Mouse (Mus musculus) myocyte (in vitro differentiated cells): ENCODE results near the gene Eif1.

ENCODE experiments used
- MAX ChIP-seq: IDR thresholded peaks from one replicate; pipeline ENCODE4 v1.6.1; 2011; ENCODE audit warnings: low read depth, mild to moderate bottlenecking, control low read depth
- MYOD1 ChIP-seq, 3 experiments: IDR thresholded peaks; one replicate each; pipeline ENCODE4 v1.6.1; 2011; ENCODE audit warnings: control low read depth in 2 of 3, low read depth in 2 of 3, mild to moderate bottlenecking in 2 of 3, moderate library complexity in 1 of 3; ENCODE audit not compliant: insufficient read length in 2 of 3, control insufficient read depth in 1 of 3
- POLR2A ChIP-seq: IDR thresholded peaks from one replicate; pipeline ENCODE4 v1.6.1; 2011; ENCODE audit warnings: low read depth, mild to moderate bottlenecking, control low read depth, moderate library complexity; ENCODE audit not compliant: insufficient read length
- REST ChIP-seq: IDR thresholded peaks from one replicate; pipeline ENCODE4 v1.6.1; 2011; ENCODE audit warnings: mild to moderate bottlenecking, control low read depth, moderate library complexity; ENCODE audit not compliant: insufficient read depth, insufficient read length
- SRF ChIP-seq: IDR thresholded peaks from one replicate; pipeline ENCODE4 v1.6.1; 2011; ENCODE audit warnings: low read depth; ENCODE audit not compliant: control insufficient read depth, insufficient read length
- TCF12 ChIP-seq: IDR thresholded peaks from one replicate; pipeline ENCODE4 v1.6.1; 2011; ENCODE audit warnings: mild to moderate bottlenecking, control low read depth; ENCODE audit not compliant: poor library complexity, insufficient read depth, severe bottlenecking
- USF1 ChIP-seq: IDR thresholded peaks from one replicate; pipeline ENCODE4 v1.6.1; 2011; ENCODE audit warnings: low read depth, mild to moderate bottlenecking, control low read depth, moderate library complexity

DNA sequence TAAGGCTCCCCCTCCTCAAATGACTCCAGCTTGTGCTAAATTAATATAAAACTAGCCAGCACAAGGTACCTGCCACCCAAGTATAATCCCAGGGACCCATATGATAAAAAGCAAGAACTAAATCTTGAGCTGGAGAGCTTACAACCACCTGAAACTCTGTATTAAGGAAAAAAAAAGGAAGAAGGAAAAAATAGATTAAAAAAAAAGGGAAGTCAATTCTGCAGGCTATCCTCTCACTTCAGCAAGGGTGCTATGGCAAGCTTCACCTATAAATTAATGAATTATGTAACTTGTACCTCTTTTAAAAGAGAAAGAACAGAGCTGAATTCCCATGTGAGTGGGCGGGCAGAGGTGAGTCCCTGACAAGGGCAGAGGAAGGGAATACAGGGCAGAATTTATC is 8.0 kb upstream of the Eif1 start:
- no peak for TF ChIP-seq POLR2A
- TF ChIP-seq USF1 = no peak
- TF ChIP-seq MAX = no peak
- TF ChIP-seq MYOD1 (IDR thresholded peaks at IDR 0.05; ENCODE audit: control insufficient read depth in 1 of 3, insufficient read length in 2 of 3, low read depth in 2 of 3) = no peak
- TF ChIP-seq TCF12 = no peak
- TF ChIP-seq REST = no peak
- no peak for TF ChIP-seq SRF
